Mouse (Mus musculus) C2C12 (cell line): Measurements from ENCODE around the gene Glra4. TPM values are rescaled to one million over a fixed set of nuclear protein-coding genes. Genes with fewer than 3 reads are reported as not detected.
"Not testable (repeated sequence)": the region's sequence is repeated elsewhere in the genome, so short reads cannot be mapped to it uniquely, and the experiment has no call there.

Experiments used
- H3K27me3 ChIP-seq: one replicate; pipeline ENCODE4 v1.6.1; 2011; ENCODE audit not compliant: control insufficient read depth, insufficient read depth, insufficient read length
- H3K36me3 ChIP-seq: one replicate; pipeline ENCODE4 v1.6.1; 2011; ENCODE audit not compliant: control insufficient read depth, insufficient read depth
- H3K4me3 ChIP-seq: one replicate; pipeline ENCODE4 v1.5.1; 2011; ENCODE audit warnings: mild to moderate bottlenecking, control low read depth; ENCODE audit not compliant: poor library complexity, insufficient read depth, severe bottlenecking
- H3K79me2 ChIP-seq: one replicate; pipeline ENCODE4 v1.6.1; 2011; ENCODE audit not compliant: control insufficient read depth, insufficient read depth
- H3K79me3 ChIP-seq: one replicate; pipeline ENCODE4 v1.6.1; 2011; ENCODE audit warnings: low read depth, control low read depth
- H3ac ChIP-seq: one replicate; pipeline ENCODE3; 2011; ENCODE audit warnings: low read depth; ENCODE audit not compliant: control insufficient read depth, insufficient read length
- CEBPB ChIP-seq: IDR thresholded peaks from one replicate; pipeline ENCODE4 v1.6.1; 2011; ENCODE audit warnings: low read depth, mild to moderate bottlenecking, control low read depth, moderate library complexity
- CTCF ChIP-seq: IDR thresholded peaks from one replicate; pipeline ENCODE4 v1.5.1; 2011; ENCODE audit not compliant: control insufficient read depth, insufficient read depth, insufficient read length
- FOSL1 ChIP-seq: IDR thresholded peaks from one replicate; pipeline ENCODE4 v1.8.0; 2011; ENCODE audit warnings: mild to moderate bottlenecking, low read length; ENCODE audit not compliant: poor library complexity, insufficient read depth, severe bottlenecking
- MAX ChIP-seq: IDR thresholded peaks from one replicate; pipeline ENCODE4 v1.6.1; 2011; ENCODE audit warnings: mild to moderate bottlenecking, control low read depth
- MYOD1 ChIP-seq: IDR thresholded peaks from one replicate; pipeline ENCODE4 v1.6.1; 2011; ENCODE audit warnings: low read depth; ENCODE audit not compliant: control insufficient read depth, insufficient read length
- MYOG ChIP-seq: IDR thresholded peaks from one replicate; pipeline ENCODE4 v1.6.1; 2011; ENCODE audit not compliant: control insufficient read depth, insufficient read length; ENCODE audit errors: extremely low read depth
- USF1 ChIP-seq: IDR thresholded peaks from one replicate; pipeline ENCODE4 v1.6.1; 2011; ENCODE audit warnings: low read depth, mild to moderate bottlenecking, control low read depth, moderate library complexity
- polyA plus RNA-seq: library from polyadenylated mRNA; unstranded; fragments of >200 nt; fragmentation: generic; extraction: Trizol; gene quantifications from one replicate; pipeline ENCODE4 v1.2.1, GENCODE M21; 2012; ENCODE audit warnings: missing spikeins

Glra4 gene
- polyA plus RNA-seq, 1 experiment: not detected

DNA sequence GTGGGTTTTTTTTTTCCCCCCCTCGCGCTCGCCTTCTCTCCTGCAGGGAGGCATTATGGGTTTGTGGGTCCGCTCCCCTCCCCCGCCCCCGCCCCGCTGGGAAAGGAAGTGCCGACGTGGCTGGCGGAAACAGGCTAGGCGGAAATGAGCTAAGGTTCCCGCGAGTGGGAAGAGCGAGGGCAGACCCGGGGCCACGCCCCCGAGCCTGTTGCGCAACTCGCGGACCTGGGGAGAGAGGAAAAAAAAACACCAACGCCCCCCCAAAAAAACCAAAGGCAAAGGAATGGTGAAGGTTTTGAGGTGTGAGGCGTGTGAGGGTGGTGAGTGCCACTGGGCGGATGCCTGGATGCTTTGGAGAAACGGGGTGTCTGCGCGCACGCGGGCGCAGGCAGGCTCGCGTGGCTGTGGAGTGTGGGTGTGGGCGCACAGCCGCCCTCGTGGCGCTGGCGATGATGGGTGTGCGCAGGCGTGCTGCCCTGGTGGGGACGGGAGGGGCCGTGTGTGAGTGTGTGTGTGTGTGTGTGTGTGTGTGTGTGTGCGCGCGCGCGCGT is 38.2 kb downstream of the Glra4 start:
- peak; percentile 98 for TF ChIP-seq CEBPB
- TF ChIP-seq MYOG: no peak
- TF ChIP-seq MAX: peak; percentile 64
- Histone ChIP-seq H3K4me3 (peak overlapping the region; percentile 29), H3K79me2 (peaks cover 44% of the 10 kb centered on the region), H3K27me3 (no peaks in the 10 kb centered on the region), H3K79me3 (peaks cover 39% of the 10 kb centered on the region), H3ac (peak overlapping the region; percentile 75), H3K36me3 (peaks cover 29% of the 10 kb centered on the region)

DNA sequence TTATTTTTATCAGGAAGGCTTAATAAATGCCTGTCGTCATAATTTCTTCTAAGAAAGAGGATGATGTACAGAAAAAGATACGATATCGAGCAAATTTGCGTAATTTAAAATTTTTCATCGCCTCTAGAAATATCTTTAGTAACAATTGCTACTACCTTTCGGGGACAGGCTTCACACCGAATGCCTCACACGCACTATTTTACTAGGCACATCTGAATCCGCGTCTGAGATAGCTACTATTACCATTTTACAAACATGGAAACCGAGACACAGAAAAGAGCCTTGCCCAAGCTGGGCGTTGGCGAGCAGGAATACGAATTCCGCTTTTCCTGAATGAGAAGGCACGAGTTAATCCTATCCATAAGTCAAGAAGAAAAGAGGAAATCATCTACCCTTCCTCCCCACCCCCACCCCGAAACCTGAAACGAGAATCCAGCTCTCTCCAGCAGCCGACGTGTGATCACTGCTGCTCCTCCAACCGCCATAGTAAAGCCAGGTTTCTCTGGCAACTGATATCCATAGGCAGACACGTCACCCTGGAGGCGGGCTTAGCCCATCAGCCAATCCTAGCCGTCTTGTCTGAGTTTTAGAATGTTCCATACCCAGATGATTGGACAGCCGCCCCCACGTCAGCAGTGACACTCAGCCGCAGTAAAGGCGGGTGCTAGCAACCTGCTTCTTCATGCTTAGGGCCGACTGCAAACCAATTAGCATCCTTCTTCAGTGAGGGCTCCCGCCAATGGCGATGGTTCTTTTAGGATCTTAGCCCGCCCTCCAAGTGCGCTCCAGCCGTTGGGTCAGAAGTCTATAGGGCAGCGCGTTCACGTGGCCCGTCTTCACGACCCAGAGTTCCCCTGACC is 38.9 kb downstream of the Glra4 start:
- Histone ChIP-seq H3K27me3 (no peaks in the 10 kb centered on the region), H3K79me2 (peaks cover 51% of the 10 kb centered on the region), H3K4me3 (peak overlapping the region; percentile 56), H3K36me3 (peaks cover 36% of the 10 kb centered on the region), H3ac (peak overlapping the region; percentile 85), H3K79me3 (peaks cover 46% of the 10 kb centered on the region)
- TF ChIP-seq USF1: peak; percentile 62
- no peak for TF ChIP-seq MAX
- TF ChIP-seq CEBPB: no peak
- TF ChIP-seq MYOD1: no peak
- TF ChIP-seq CTCF: no peak
- no peak for TF ChIP-seq MYOG
- TF ChIP-seq FOSL1: no peak

DNA sequence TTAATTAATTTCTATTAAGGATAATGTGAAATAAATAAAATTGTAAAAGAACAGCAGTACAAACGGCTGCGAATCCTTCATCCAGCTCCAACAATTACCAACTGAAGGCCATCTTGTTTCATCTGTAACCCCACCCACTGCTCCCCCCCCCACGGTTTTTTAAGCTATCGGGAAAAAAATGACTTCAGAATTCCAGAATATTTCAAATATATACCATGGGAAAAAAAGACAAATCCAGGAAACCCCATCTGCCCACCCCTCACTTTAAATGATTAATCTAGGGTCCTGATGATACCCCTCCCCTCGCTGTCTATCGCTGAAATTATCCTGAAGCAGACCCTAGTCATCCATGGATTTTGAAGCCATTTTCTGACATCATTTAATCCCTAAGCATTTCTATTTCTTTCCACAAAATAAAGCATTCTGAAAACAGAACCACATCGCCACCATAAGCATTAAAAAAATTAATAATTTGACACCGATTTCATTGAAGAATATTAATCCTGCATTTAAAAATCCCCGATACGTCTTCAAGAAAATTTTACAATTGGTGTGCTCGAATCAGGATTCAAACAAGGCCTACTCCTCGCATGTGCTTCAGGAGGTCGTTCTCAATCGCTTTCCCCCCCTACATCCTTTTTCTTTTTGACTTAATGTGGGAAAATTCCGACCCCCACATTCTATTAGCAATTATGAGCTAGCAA is 39.7 kb downstream of the Glra4 start:
- peaks cover 44% of the 10 kb centered on the region for H3K36me3 ChIP-seq
- peak overlapping the region; percentile 53 for H3ac ChIP-seq
- peaks cover 50% of the 10 kb centered on the region for H3K79me3 ChIP-seq
- no peak for TF ChIP-seq CTCF
- no peak for TF ChIP-seq FOSL1
- no peak for TF ChIP-seq CEBPB
- TF ChIP-seq MYOG: no peak
- no peak for TF ChIP-seq USF1
- TF ChIP-seq MYOD1: no peak
- no peak for TF ChIP-seq MAX
- H3K27me3 ChIP-seq: no peaks in the 10 kb centered on the region
- H3K79me2 ChIP-seq: peaks cover 59% of the 10 kb centered on the region
- H3K4me3 ChIP-seq: peak overlapping the region; percentile 56

DNA sequence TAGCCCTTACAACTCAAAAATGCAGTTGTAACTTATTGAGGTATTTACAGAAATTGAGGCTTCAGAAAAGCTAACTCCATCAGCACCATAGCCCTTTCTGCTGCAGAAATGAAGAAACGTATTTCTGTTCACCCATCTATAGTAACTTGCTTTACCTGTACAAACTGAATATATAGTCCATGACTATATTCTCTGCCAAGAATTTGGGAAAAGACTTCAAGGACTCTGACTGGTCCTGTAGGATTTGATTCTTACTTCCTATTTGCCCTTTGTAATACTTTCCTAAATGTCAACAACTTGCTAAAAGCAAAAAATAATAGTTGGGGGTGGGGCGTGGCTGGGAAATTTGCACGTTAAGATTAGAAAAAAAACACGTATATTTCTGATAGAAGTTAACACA is 47.9 kb downstream of the Glra4 start:
- no peak overlapping the region for H3ac ChIP-seq
- TF ChIP-seq MAX (no peak), CTCF (no peak), FOSL1 (no peak), MYOG (no peak), USF1 (no peak), CEBPB (no peak), MYOD1 (no peak)
- H3K79me3 ChIP-seq: peaks cover 18% of the 10 kb centered on the region
- peaks cover 44% of the 10 kb centered on the region for H3K36me3 ChIP-seq
- no peaks in the 10 kb centered on the region for H3K27me3 ChIP-seq
- no peak overlapping the region for H3K4me3 ChIP-seq
- H3K79me2 ChIP-seq: peaks cover 24% of the 10 kb centered on the region

DNA sequence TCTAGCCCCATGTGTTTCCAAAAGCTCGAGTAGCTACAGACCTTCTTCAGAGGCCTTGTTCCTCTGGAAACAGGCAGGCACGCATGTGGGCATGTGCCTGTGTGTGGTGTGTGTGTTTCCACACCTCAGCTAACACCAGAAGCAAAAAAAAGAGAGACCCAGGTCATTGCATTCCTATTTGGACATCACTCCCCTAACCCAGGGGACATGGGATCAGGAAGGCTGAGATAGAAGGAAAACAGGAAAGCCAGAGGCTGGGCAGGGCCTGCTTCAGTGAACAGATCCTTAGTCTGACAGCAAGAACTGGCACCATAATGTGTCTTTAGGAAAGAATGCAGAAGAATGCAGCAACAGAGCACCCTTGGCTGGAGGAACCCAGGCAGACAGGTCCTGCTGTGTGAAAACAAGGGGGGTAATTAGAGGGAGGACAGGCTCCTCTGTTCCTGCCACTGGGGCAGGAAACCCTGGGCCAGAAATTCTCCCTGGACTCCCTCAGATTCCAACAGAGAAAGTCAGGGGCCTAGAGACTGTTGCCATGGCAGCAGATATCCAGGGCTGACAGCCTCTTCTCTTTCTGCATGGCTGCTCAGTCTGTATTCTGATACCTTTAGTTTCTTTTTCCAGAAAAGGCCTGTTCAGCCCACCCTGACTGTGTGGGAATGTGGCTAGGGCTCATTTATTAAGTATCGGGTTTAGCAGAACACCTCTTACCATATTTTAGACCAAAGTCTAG is 65.0 kb downstream of the Glra4 start:
- H3K4me3 ChIP-seq, H3K79me3 ChIP-seq, H3K79me2 ChIP-seq, H3K27me3 ChIP-seq, H3K36me3 ChIP-seq, H3ac ChIP-seq: not testable (repeated sequence)
